Mouse (Mus musculus): ENCODE results near the gene Reg1. TPM values are rescaled to one million over a fixed set of nuclear protein-coding genes. Genes with fewer than 3 reads are reported as not detected.

The Reg1 gene
- polyA plus RNA-seq (2012; rRNA removed; ENCODE audit: low replicate concordance) = 450 and 10,088 TPM in 2 replicates

GRCm38 (mm10) chr6:78422411-78422810 lies at the start of gene Reg1:
Gene Reg1 (plus strand): TSS chr6:78422711.

GRCm38 (mm10) chr6:78378765-78379164 lies 43.7 kb upstream of the Reg1 start, which contains the start of gene Reg3d:
Gene Reg3d (minus strand): TSS chr6:78378865.

GRCm38 (mm10) chr6:78380409-78380808 lies 42.1 kb upstream of the Reg1 start, which contains the start of gene Reg3a:
Gene Reg3a (plus strand): TSS chr6:78380709.

GRCm38 (mm10) chr6:78395323-78395722 lies 27.2 kb upstream of the Reg1 start, which contains the start of gene Reg2:
Gene Reg2 (plus strand): TSS chr6:78395623.

DNA sequence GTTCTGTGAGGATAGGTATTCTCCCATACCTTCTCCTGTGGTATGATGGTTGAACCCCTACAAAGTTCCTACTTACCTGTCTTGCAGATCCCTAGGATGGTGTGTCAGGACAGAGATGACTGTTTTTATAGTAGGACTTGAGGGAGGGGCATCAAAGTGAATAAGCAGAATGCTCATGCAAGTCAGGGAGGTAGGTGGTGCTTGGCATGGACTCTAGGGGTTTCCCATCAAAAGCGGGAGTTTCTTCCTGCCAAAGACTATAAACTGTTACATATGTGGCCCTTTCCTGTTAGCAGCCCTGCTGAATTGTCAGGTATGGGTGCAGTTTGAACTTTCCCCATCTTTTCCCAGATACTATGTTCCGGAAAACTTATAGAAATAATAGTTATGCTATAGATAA lies 46.3 kb downstream of the Reg1 start, which contains the start of gene Reg3g:
Reg3g (minus strand) TSS at position 101 of the 400 bp plus-strand sequence.

Other genes starting within 250 kb of the Reg1 start
- 584 and 3,274 TPM in 2 replicates for gene Reg3b, start 52.1 kb upstream of the Reg1 start, polyA plus RNA-seq (2012; rRNA removed; ENCODE audit: low replicate concordance)
- 0.25 and 4.5 TPM in 2 replicates for gene Reg3d, start 43.8 kb upstream of the Reg1 start, polyA plus RNA-seq (2012; rRNA removed; ENCODE audit: low replicate concordance)
- 57.4 and 207 TPM in 2 replicates for gene Reg3a, start 42.0 kb upstream of the Reg1 start, polyA plus RNA-seq (2012; rRNA removed; ENCODE audit: low replicate concordance)
- 0.23 and 72.2 TPM in 2 replicates for gene Reg2, start 27.1 kb upstream of the Reg1 start, polyA plus RNA-seq (2012; rRNA removed; ENCODE audit: low replicate concordance)
- gene Reg3g, start 46.2 kb downstream of the Reg1 start, polyA plus RNA-seq (2012; rRNA removed; ENCODE audit: low replicate concordance) = 114 and 556 TPM in 2 replicates